Mouse (Mus musculus) hindbrain, embryonic 14.5 days (tissue): ENCODE results near the gene Smg6. TPM values are rescaled to one million over a fixed set of nuclear protein-coding genes. Genes with fewer than 3 reads are reported as not detected.

Experiments
- ATAC-seq: fragments of 200-750 bp; cut with Nextera tagmentation; 2 replicates; pipeline ENCODE4 v1.8.0; 2017; ENCODE audit warnings: moderate number of reproducible peaks, mild to moderate bottlenecking, moderate TSS enrichment, moderate library complexity; ENCODE audit not compliant: low FRiP score
- DNase-seq: peaks from one replicate; pipeline ENCODE4 v3.0.0-alpha.2; 2015; ENCODE audit warnings: low spot score
- H3K27ac ChIP-seq: fragments of 300-500 bp; sonication (generic); 2 replicates; pipeline ENCODE4 v1.5.1; 2014; ENCODE audit warnings: mild to moderate bottlenecking, moderate library complexity
- H3K27me3 ChIP-seq: fragments of 300-500 bp; sonication (generic); 2 replicates; pipeline ENCODE4 v1.6.1; 2014; ENCODE audit warnings: mild to moderate bottlenecking, low read length, mixed read lengths; ENCODE audit not compliant: control insufficient read depth, insufficient read depth
- H3K36me3 ChIP-seq: fragments of 300-500 bp; sonication (generic); replicated peaks from 2 replicates; pipeline ENCODE4 v1.6.1; 2014; ENCODE audit not compliant: control insufficient read depth, insufficient read depth
- H3K4me1 ChIP-seq: fragments of 300-500 bp; sonication (generic); replicated peaks from 2 replicates; pipeline ENCODE4 v1.6.1; 2014; ENCODE audit warnings: antibody characterized with exemption, low read length, mixed read lengths; ENCODE audit not compliant: control insufficient read depth, insufficient read depth
- H3K4me2 ChIP-seq: fragments of 300-500 bp; sonication (generic); replicated peaks from 2 replicates; pipeline ENCODE4 v1.6.1; 2014; ENCODE audit warnings: mild to moderate bottlenecking, moderate library complexity
- H3K4me3 ChIP-seq: fragments of 300-500 bp; sonication (generic); replicated peaks from 2 replicates; pipeline ENCODE4 v1.5.1; 2014; ENCODE audit warnings: mild to moderate bottlenecking, low read length
- H3K9ac ChIP-seq: fragments of 300-500 bp; sonication (generic); 2 replicates; pipeline ENCODE4 v1.6.1; 2014
- H3K9me3 ChIP-seq: fragments of 300-500 bp; sonication (generic); 2 replicates; pipeline ENCODE4 v1.6.1; 2016; ENCODE audit warnings: low read length; ENCODE audit not compliant: control insufficient read depth
- WGBS: fragments of 180-500 bp; shearing (Covaris S2); extraction: QIAGEN DNeasy Blood & Tissue Kit; methylation state at CpG from one replicate; pipeline ENCODE4 v1.1.7; 2014; 5-methylcytosine and 5-hydroxymethylcytosine counted together
- microRNA counts: library from miRNA; unstranded; fragments of <30 nt; microRNA quantifications from one replicate; lab custom pipeline; 2016
- microRNA-seq: library from miRNA; unstranded; fragments of <30 nt; microRNA quantifications from one replicate; pipeline ENCODE4, GENCODE M21; 2016
- polyA plus RNA-seq: library from polyadenylated mRNA; unstranded; fragments of >200 nt; fragmentation: Nextera tagmentation; extraction: Ambion mirVana; gene quantifications from 2 replicates; pipeline ENCODE4 v1.2.1, GENCODE M21; 2014

The Smg6 gene
- polyA plus RNA-seq, 1 experiment from 2014 or later, result 14.0 TPM

- Histone ChIP-seq H3K9me3 (no peaks in the 10 kb centered on the region), H3K4me2 (no peak overlapping the region), H3K36me3 (no peaks in the 10 kb centered on the region), H3K9ac (no peak overlapping the region), H3K4me1 (peaks cover 17% of the 10 kb centered on the region), H3K4me3 (no peak overlapping the region), H3K27me3 (no peaks in the 10 kb centered on the region), H3K27ac (no peak overlapping the region)
- ATAC-seq (no peak), DNase-seq (no peak)
- WGBS, result 65% methylated on average over 4 of the region's 4 CpGs
Measured at GRCm38 (mm10) chr11:75210093-75210492, 284.5 kb downstream of the Smg6 start.

- no peaks in the 10 kb centered on the region for H3K36me3 ChIP-seq
- DNase-seq, result no peak
- H3K4me3 ChIP-seq, result no peak overlapping the region
- no peaks in the 10 kb centered on the region for H3K9me3 ChIP-seq
- no peaks in the 10 kb centered on the region for H3K27me3 ChIP-seq
- peaks cover 22% of the 10 kb centered on the region for H3K4me1 ChIP-seq
- no peak for ATAC-seq
- WGBS, result 55% methylated on average over 6 of the region's 6 CpGs
- H3K9ac ChIP-seq, result no peak overlapping the region
- no peak overlapping the region for H3K27ac ChIP-seq
- H3K4me2 ChIP-seq, result no peak overlapping the region
Measured at GRCm38 (mm10) chr11:75210755-75211154, 285.1 kb downstream of the Smg6 start.

- H3K27ac ChIP-seq, result peak overlapping the region; percentile 23; the same call in 1 of the 2 replicates
- H3K9ac ChIP-seq, result no peak overlapping the region
- 40% methylated on average over 8 of the region's 8 CpGs for WGBS
Measured at GRCm38 (mm10) chr11:75212031-75212667, 286.5 kb downstream of the Smg6 start.

GRCm38 (mm10) chr11:75212876-75213275, 287.3 kb downstream of the Smg6 start:
- Histone ChIP-seq H3K9me3 (no peaks in the 10 kb centered on the region), H3K4me3 (no peak overlapping the region), H3K36me3 (no peaks in the 10 kb centered on the region), H3K4me1 (peaks cover 26% of the 10 kb centered on the region), H3K9ac (no peak overlapping the region), H3K27ac (0 out of 2 replicates have a peak overlapping the region, but pooled peaks have one; percentile 26), H3K4me2 (no peak overlapping the region), H3K27me3 (no peaks in the 10 kb centered on the region)
- DNase-seq, result no peak
- ATAC-seq, result no peak
- WGBS, result 41% methylated on average over 3 of the region's 3 CpGs

More at GRCm38 (mm10) chr11:75212031-75212667, 286.5 kb downstream of the Smg6 start:
- H3K36me3 ChIP-seq, result no peaks in the 10 kb centered on the region
- H3K27me3 ChIP-seq, result no peaks in the 10 kb centered on the region
- H3K4me2 ChIP-seq, result no peak overlapping the region
- DNase-seq (no peak), ATAC-seq (no peak)
- peaks cover 26% of the 10 kb centered on the region for H3K4me1 ChIP-seq
- no peaks in the 10 kb centered on the region for H3K9me3 ChIP-seq
- no peak overlapping the region for H3K4me3 ChIP-seq

- peak overlapping the region; percentile 16; the same call in 1 of the 2 replicates for H3K4me3 ChIP-seq
- no peaks in the 10 kb centered on the region for H3K9me3 ChIP-seq
- peak overlapping the region; percentile 58 for H3K4me2 ChIP-seq
- no peaks in the 10 kb centered on the region for H3K36me3 ChIP-seq
- H3K27me3 ChIP-seq, result no peaks in the 10 kb centered on the region
- ATAC-seq (peak; percentile 65), DNase-seq (no peak)
- WGBS, result 2% methylated on average over 35 of the region's 35 CpGs
- peaks cover 26% of the 10 kb centered on the region for H3K4me1 ChIP-seq
- peak overlapping the region; percentile 57 for H3K9ac ChIP-seq
- peak overlapping the region; percentile 54; the same call in 1 of the 2 replicates for H3K27ac ChIP-seq
Measured at GRCm38 (mm10) chr11:75213372-75214080, 287.9 kb downstream of the Smg6 start.

MicroRNAs encoded within 50 kb of the gene (microRNA counts, 519-probe panel; counts per million panel counts)
- microRNA mmu-miR-132 (lab: Ali Mortazavi, UCI), result 5,103 counts per million, percentile 57 among the panel's probes with 10 or more counts
- microRNA mmu-miR-212 (lab: Ali Mortazavi, UCI), result not detected

Small RNA genes lying within 50 kb of the gene (microRNA-seq; reads per million reads assigned to microRNA genes)
- gene Mir132 (1,058 reads per million, percentile 78 among the genes with 10 or more reads in this experiment), gene Mir212 (51.3 reads per million, percentile 44 among the genes with 10 or more reads in this experiment)

Other genes with a start within 250 kb of the Smg6 start
- 110 and 111 TPM in 2 replicates for gene Pafah1b1, start 201.2 kb upstream of the Smg6 start, polyA plus RNA-seq
- gene Mettl16, start 155.0 kb upstream of the Smg6 start, polyA plus RNA-seq, result 35.2 and 36.8 TPM in 2 replicates
- gene Mnt, start 94.9 kb upstream of the Smg6 start, polyA plus RNA-seq, result 8.3 and 8.8 TPM in 2 replicates
- gene Sgsm2, start 28.8 kb upstream of the Smg6 start, polyA plus RNA-seq, result 23.7 and 28.9 TPM in 2 replicates
- 32.1 and 33.1 TPM in 2 replicates for gene Tsr1, start 27.8 kb upstream of the Smg6 start, polyA plus RNA-seq
- 43.2 and 51.8 TPM in 2 replicates for gene Srr, start 125 bp downstream of the Smg6 start, polyA plus RNA-seq
- 1.9 and 2.6 TPM in 2 replicates for gene Hic1, start 243.7 kb downstream of the Smg6 start, polyA plus RNA-seq